Mouse (Mus musculus): Measurements from ENCODE around the gene Gm21258. TPM values are rescaled to one million over a fixed set of nuclear protein-coding genes. Genes with fewer than 3 reads are reported as not detected.

Gm21258 gene
- not detected for polyA plus RNA-seq (2017; shearing (Covaris generic))

GRCm38 (mm10) chrY:52779740-52780139, at the start of gene Gm21258:
TSS of gene Gm21258 (plus strand) at chrY:52780040.

